Mouse (Mus musculus) MEL (cell line): ENCODE measurements at regions not wholly inside any gene's neighbourhood (a gene's known extent, or its start where the extent isn't known, plus 50 kb on each side); places are given as distances from the start of the nearest gene placed in this dataset.

Experiments
- DNase-seq: peaks from one replicate; pipeline ENCODE4 v3.0.0; 2011; ENCODE audit warnings: low read depth, low spot score
- H3K27ac ChIP-seq: 2 replicates; pipeline ENCODE4 v1.5.1; 2012; ENCODE audit warnings: low read depth, mild to moderate bottlenecking, control low read depth, low read length, moderate library complexity; ENCODE audit not compliant: control insufficient read depth
- H3K27me3 ChIP-seq, 2 experiments: fragments of 150-350 bp in 1 of 2; sonication (generic) in 1 of 2; 2 replicates each; pipeline ENCODE4 v1.6.1; 2012; ENCODE audit warnings: low read length in 2 of 2, mild to moderate bottlenecking in 2 of 2, improper control_type of control experiment in 1 of 2, moderate library complexity in 1 of 2; ENCODE audit not compliant: insufficient read depth in 2 of 2, control insufficient read depth in 1 of 2
- H3K36me3 ChIP-seq, 2 experiments: 2 replicates each; pipeline ENCODE4 v1.6.1; 2012 to 2014; ENCODE audit warnings: low read length in 2 of 2, improper control_type of control experiment in 1 of 2, inconsistent platforms in 1 of 2, mild to moderate bottlenecking in 1 of 2; ENCODE audit not compliant: insufficient read depth in 2 of 2, control insufficient read depth in 1 of 2
- H3K4me1 ChIP-seq, 2 experiments: fragments of 150-350 bp in 1 of 2; sonication (generic) in 1 of 2; 2 replicates each; pipeline ENCODE4 v1.6.1; 2012; ENCODE audit warnings: low read length in 2 of 2, improper control_type of control experiment in 1 of 2, mild to moderate bottlenecking in 1 of 2; ENCODE audit not compliant: insufficient read depth in 2 of 2, control insufficient read depth in 1 of 2
- H3K4me3 ChIP-seq, 2 experiments: fragments of 150-350 bp in 1 of 2; sonication (generic) in 1 of 2; 2 replicates each; pipeline ENCODE4 v1.5.1; 2012; ENCODE audit warnings: low read depth in 2 of 2, low read length in 2 of 2, mild to moderate bottlenecking in 2 of 2, moderate library complexity in 2 of 2, control low read depth in 1 of 2, improper control_type of control experiment in 1 of 2; ENCODE audit not compliant: control insufficient read depth in 1 of 2, insufficient read depth in 1 of 2
- H3K79me2 ChIP-seq: 2 replicates; pipeline ENCODE4 v1.6.1; 2012; ENCODE audit warnings: mild to moderate bottlenecking, low read length, moderate library complexity; ENCODE audit not compliant: control insufficient read depth, poor library complexity, insufficient read depth
- H3K9ac ChIP-seq: 2 replicates; pipeline ENCODE4 v1.6.1; 2012; ENCODE audit warnings: low read depth, mild to moderate bottlenecking, control low read depth, low read length, moderate library complexity; ENCODE audit not compliant: control insufficient read depth, poor library complexity, severe bottlenecking
- H3K9me3 ChIP-seq: fragments of 150-350 bp; sonication (generic); replicated peaks from 2 replicates; pipeline ENCODE4 v1.6.1; 2012; ENCODE audit warnings: mild to moderate bottlenecking, low read length, improper control_type of control experiment, moderate library complexity; ENCODE audit not compliant: insufficient read depth
- CHD1 ChIP-seq: IDR thresholded peaks from 2 replicates; pipeline ENCODE4 v1.6.1; 2012; ENCODE audit warnings: low read depth, mild to moderate bottlenecking, inconsistent platforms, low read length, improper control_type of control experiment
- CHD2 ChIP-seq: IDR thresholded peaks from 2 replicates; pipeline ENCODE4 v1.6.1; 2011; ENCODE audit warnings: low read length, improper control_type of control experiment
- E2F4 ChIP-seq: IDR thresholded peaks from 2 replicates; pipeline ENCODE4 v1.6.1; 2011; ENCODE audit warnings: low read depth, low read length, improper control_type of control experiment, borderline replicate concordance
- EP300 ChIP-seq, 2 experiments: IDR thresholded peaks; 2 replicates each; pipeline ENCODE4 v1.6.1; 2011; ENCODE audit warnings: improper control_type of control experiment in 2 of 2, low read length in 2 of 2, low read depth in 1 of 2, mild to moderate bottlenecking in 1 of 2
- ETS1 ChIP-seq: IDR thresholded peaks from 2 replicates; pipeline ENCODE4 v1.6.1; 2012; ENCODE audit warnings: low read depth, mild to moderate bottlenecking, inconsistent platforms, low read length, improper control_type of control experiment, moderate library complexity
- HCFC1 ChIP-seq: IDR thresholded peaks from 2 replicates; pipeline ENCODE4 v1.6.1; 2012; ENCODE audit warnings: low read depth, mild to moderate bottlenecking, inconsistent platforms, low read length, improper control_type of control experiment, moderate library complexity
- KAT2A ChIP-seq: conservative IDR thresholded peaks from 2 replicates; pipeline ENCODE4 v1.6.1; 2012; ENCODE audit warnings: low read depth, low read length, improper control_type of control experiment, inconsistent platforms
- MAZ ChIP-seq: IDR thresholded peaks from 2 replicates; pipeline ENCODE4 v1.6.1; 2012; ENCODE audit warnings: low read depth, mild to moderate bottlenecking, inconsistent platforms, low read length, improper control_type of control experiment
- MEF2A ChIP-seq: IDR thresholded peaks from 2 replicates; pipeline ENCODE4 v1.6.1; 2014; ENCODE audit warnings: low read depth, mild to moderate bottlenecking, inconsistent platforms, low read length, improper control_type of control experiment; ENCODE audit not compliant: poor library complexity, insufficient replicate concordance, severe bottlenecking; ENCODE audit errors: extremely low read depth
- MXI1 ChIP-seq: IDR thresholded peaks from 2 replicates; pipeline ENCODE4 v1.6.1; 2011; ENCODE audit warnings: mild to moderate bottlenecking, low read depth, low read length, improper control_type of control experiment
- MYC ChIP-seq: IDR thresholded peaks from 2 replicates; pipeline ENCODE4 v1.6.1; 2011; ENCODE audit warnings: low read depth, mild to moderate bottlenecking, low read length, improper control_type of control experiment, moderate library complexity
- POLR2A ChIP-seq, 2 experiments: IDR thresholded peaks; 2 replicates each; pipeline ENCODE4 v1.6.1; 2011 to 2012; ENCODE audit warnings: low read length in 2 of 2, mild to moderate bottlenecking in 2 of 2, control low read depth in 1 of 2, improper control_type of control experiment in 1 of 2, low read depth in 1 of 2, moderate library complexity in 1 of 2; ENCODE audit not compliant: control insufficient read depth in 1 of 2, insufficient read depth in 1 of 2, poor library complexity in 1 of 2
- POLR2AphosphoS5 ChIP-seq: IDR thresholded peaks from 2 replicates; pipeline ENCODE4 v1.6.1; 2012; ENCODE audit warnings: low read depth, borderline replicate concordance, mild to moderate bottlenecking, inconsistent platforms, low read length, moderate library complexity, mixed read lengths
- RAD21 ChIP-seq: IDR thresholded peaks from 2 replicates; pipeline ENCODE4 v1.6.1; 2011; ENCODE audit warnings: mild to moderate bottlenecking, low read depth, low read length, improper control_type of control experiment
- TBP ChIP-seq: IDR thresholded peaks from 2 replicates; pipeline ENCODE4 v1.8.0; 2011; ENCODE audit warnings: low read depth, low read length, improper control_type of control experiment
- USF1 ChIP-seq: IDR thresholded peaks from 2 replicates; pipeline ENCODE4 v1.6.1; 2014; ENCODE audit warnings: low read depth, mild to moderate bottlenecking, inconsistent platforms, low read length, improper control_type of control experiment, moderate library complexity
- USF2 ChIP-seq, 2 experiments: IDR thresholded peaks; 2 replicates each; pipeline ENCODE4 v1.6.1; 2011 to 2012; ENCODE audit warnings: improper control_type of control experiment in 2 of 2, low read length in 2 of 2, borderline replicate concordance in 1 of 2, inconsistent platforms in 1 of 2, low read depth in 1 of 2, mild to moderate bottlenecking in 1 of 2; ENCODE audit not compliant: insufficient read depth in 1 of 2
- ZC3H11A ChIP-seq: IDR thresholded peaks from 2 replicates; pipeline ENCODE4 v1.6.1; 2012; ENCODE audit warnings: low read depth, mild to moderate bottlenecking, inconsistent platforms, low read length, improper control_type of control experiment
- ZMIZ1 ChIP-seq: IDR thresholded peaks from 2 replicates; pipeline ENCODE4 v1.6.1; 2012; ENCODE audit warnings: low read depth, mild to moderate bottlenecking, inconsistent platforms, low read length, improper control_type of control experiment, moderate library complexity

DNA sequence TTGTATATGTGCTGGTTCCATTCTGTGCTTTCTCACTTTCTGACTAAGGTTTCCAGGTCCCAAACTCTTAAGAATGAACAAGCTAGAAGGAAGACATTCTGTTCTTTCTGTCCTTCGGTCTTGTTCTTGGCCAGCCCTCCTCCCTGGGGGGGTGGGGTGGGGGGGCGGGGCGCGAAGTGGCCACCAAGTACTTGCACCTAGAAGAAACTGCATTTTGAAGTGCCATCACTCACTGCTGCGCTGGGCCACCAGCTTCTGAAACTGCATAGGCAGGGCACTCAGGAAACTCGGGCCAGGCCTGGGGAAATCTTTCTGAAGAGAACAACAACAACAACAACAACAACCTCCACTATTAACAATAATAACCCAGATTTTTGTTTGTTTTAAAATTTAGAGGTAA is 94.4 kb upstream of the Fut8 start:
- Histone ChIP-seq H3K9me3 (no peaks in the 10 kb centered on the region), H3K9ac (no peak overlapping the region), H3K27ac (no peak overlapping the region), H3K4me3 (no peak overlapping the region), H3K4me1 (peaks cover 7 to 18% of the 10 kb centered on the region in 2 experiments), H3K36me3 (peaks cover 0 to 27% of the 10 kb centered on the region in 2 experiments; a peak in 3 of 4 replicates), H3K79me2 (no peaks in the 10 kb centered on the region)
- no peak for DNase-seq
- TF ChIP-seq ZC3H11A (no peak), HCFC1 (no peak), E2F4 (no peak), ETS1 (no peak), MEF2A (no peak), KAT2A (no peak), MXI1 (no peak), MYC (no peak), POLR2AphosphoS5 (no peak), MAZ (no peak)
- TF ChIP-seq, all 39 proteins: peak for 0
- no peaks in the 10 kb centered on the region for H3K27me3 ChIP-seq

GRCm38 (mm10) chr12:77143105-77143504 is 94.8 kb upstream of the Fut8 start:
- Histone ChIP-seq H3K9me3 (no peaks in the 10 kb centered on the region), H3K27me3 (no peaks in the 10 kb centered on the region), H3K27ac (no peak overlapping the region), H3K4me1 (peaks cover 7 to 21% of the 10 kb centered on the region in 2 experiments), H3K4me3 (no peak overlapping the region), H3K79me2 (no peaks in the 10 kb centered on the region), H3K36me3 (peaks cover 0 to 31% of the 10 kb centered on the region in 2 experiments; a peak in 3 of 4 replicates), H3K9ac (no peak overlapping the region)
- no peak for DNase-seq
- TF ChIP-seq USF1 (no peak), E2F4 (no peak), MAZ (no peak), POLR2AphosphoS5 (no peak), HCFC1 (no peak), USF2 (IDR thresholded peaks at IDR 0.05; ENCODE audit: borderline replicate concordance in 1 of 2, insufficient read depth in 1 of 2, low read depth in 1 of 2, low read length in 2 of 2) (no peak)

GRCm38 (mm10) chr12:77142224-77142623 is 95.7 kb upstream of the Fut8 start:
- H3K9ac ChIP-seq = no peak overlapping the region
- H3K9me3 ChIP-seq = no peaks in the 10 kb centered on the region
- H3K36me3 ChIP-seq = peaks cover 0 to 40% of the 10 kb centered on the region in 2 experiments; a peak in 3 of 4 replicates
- no peak overlapping the region for H3K27ac ChIP-seq
- H3K4me1 ChIP-seq = peaks cover 12 to 28% of the 10 kb centered on the region in 2 experiments
- no peaks in the 10 kb centered on the region for H3K79me2 ChIP-seq
- TF ChIP-seq EP300 (IDR thresholded peaks at IDR 0.05; ENCODE audit: low read depth in 1 of 2, low read length in 2 of 2) (no peak), TBP (no peak), RAD21 (no peak), MYC (no peak), ZMIZ1 (no peak), E2F4 (no peak), CHD1 (no peak), ZC3H11A (no peak), POLR2A (IDR thresholded peaks at IDR 0.05; ENCODE audit: control insufficient read depth in 1 of 2, insufficient read depth in 1 of 2, low read depth in 1 of 2, low read length in 2 of 2, poor library complexity in 1 of 2) (no peak), CHD2 (no peak), USF1 (no peak)
- H3K27me3 ChIP-seq = no peaks in the 10 kb centered on the region
- DNase-seq = no peak
- H3K4me3 ChIP-seq = no peak overlapping the region
